Mouse (Mus musculus) A20 (cell line): Measurements from ENCODE around the gene Csnk1e.

ENCODE experiments used
- DNase-seq: peaks from one replicate; pipeline ENCODE4 v3.0.0-alpha.2; 2011; ENCODE audit warnings: low read depth, low spot score

Gene Csnk1e

GRCm38 (mm10) chr15:79424602-79425001 is 30.8 kb downstream of the Csnk1e start:
- no peak for DNase-seq

- DNase-seq: no peak
These were observed 32.6 kb downstream of the Csnk1e start for GRCm38 (mm10) chr15:79422715-79423243.

- DNase-seq: peak; percentile 79
These were observed 36.7 kb downstream of the Csnk1e start for GRCm38 (mm10) chr15:79418677-79419076.

GRCm38 (mm10) chr15:79418265-79418664 is 37.1 kb downstream of the Csnk1e start:
- peak; percentile 91 for DNase-seq

GRCm38 (mm10) chr15:79417379-79417778 is 38.0 kb downstream of the Csnk1e start:
- DNase-seq: peak; percentile 26

- no peak for DNase-seq
These were observed 38.8 kb downstream of the Csnk1e start for GRCm38 (mm10) chr15:79416460-79417085.

- DNase-seq: peak; percentile 89
These were observed 40.9 kb downstream of the Csnk1e start for GRCm38 (mm10) chr15:79414513-79414912.

- DNase-seq: no peak
These were observed 41.6 kb downstream of the Csnk1e start for GRCm38 (mm10) chr15:79413802-79414201.

GRCm38 (mm10) chr15:79413201-79413600 is 42.2 kb downstream of the Csnk1e start:
- DNase-seq: no peak

GRCm38 (mm10) chr15:79411363-79412065 is 43.9 kb downstream of the Csnk1e start:
- peak; percentile 48 for DNase-seq

GRCm38 (mm10) chr15:79409077-79409573 is 46.2 kb downstream of the Csnk1e start:
- peak; percentile 67 for DNase-seq

- DNase-seq: peak; percentile 90
These were observed 48.8 kb downstream of the Csnk1e start for GRCm38 (mm10) chr15:79406564-79406963.

- DNase-seq: peak; percentile 22
These were observed 51.1 kb downstream of the Csnk1e start for GRCm38 (mm10) chr15:79404277-79404676.

GRCm38 (mm10) chr15:79403763-79404210 is 51.6 kb downstream of the Csnk1e start:
- no peak for DNase-seq

GRCm38 (mm10) chr15:79402836-79403762 is 52.3 kb downstream of the Csnk1e start, which contains the start of gene Tmem184b:
Tmem184b (minus strand) TSS chr15:79403569.
- peak; percentile 91 for DNase-seq

GRCm38 (mm10) chr15:79402176-79402575 is 53.2 kb downstream of the Csnk1e start:
- DNase-seq: peak; percentile 57

- no peak for DNase-seq
These were observed 54.4 kb downstream of the Csnk1e start for GRCm38 (mm10) chr15:79400975-79401365.

- DNase-seq: no peak
These were observed 55.0 kb downstream of the Csnk1e start for GRCm38 (mm10) chr15:79400134-79400974.

GRCm38 (mm10) chr15:79399231-79400052 is 55.9 kb downstream of the Csnk1e start:
- no peak for DNase-seq

GRCm38 (mm10) chr15:79396736-79397135 is 58.6 kb downstream of the Csnk1e start:
- DNase-seq: peak; percentile 35
